Mouse (Mus musculus): ENCODE results near the gene Rec114. TPM values are rescaled to one million over a fixed set of nuclear protein-coding genes. Genes with fewer than 3 reads are reported as not detected.

Rec114 gene
- polyA plus RNA-seq, 1 experiment, result 0.35 TPM

DNA sequence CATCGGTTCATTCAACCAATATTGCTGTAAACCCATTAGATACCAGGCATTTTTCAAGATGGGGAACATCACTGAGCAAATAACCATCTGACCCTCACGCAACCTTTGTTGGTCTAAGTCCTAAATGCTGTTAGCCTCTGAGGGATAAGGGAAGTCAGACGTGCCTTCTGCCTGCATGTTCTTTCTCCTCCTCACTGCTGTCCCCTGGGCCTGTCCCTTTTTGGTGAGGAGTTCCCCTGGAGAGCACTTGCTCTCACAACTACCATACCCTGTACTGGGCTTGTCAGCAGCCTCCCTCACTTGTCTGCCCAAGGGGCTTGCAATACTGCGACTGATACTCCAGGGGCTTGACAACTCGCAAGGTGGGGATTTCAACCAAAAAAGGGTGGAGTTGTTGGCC, 21.6 kb downstream of the Rec114 start:
- Histone ChIP-seq H3K27me3 (ENCODE audit: control insufficient read depth, insufficient read depth, insufficient read length) (no peaks in the 10 kb centered on the region), H3K4me2 (ENCODE audit: low read depth) (no peak overlapping the region), H3K79me2 (ENCODE audit: control insufficient read depth, insufficient read depth) (no peaks in the 10 kb centered on the region), H3K4me3 (no peak overlapping the region), H3ac (ENCODE audit: control insufficient read depth, insufficient read length) (no peak overlapping the region), H3K36me3 (ENCODE audit: control insufficient read depth, insufficient read depth) (no peaks in the 10 kb centered on the region)
- TF ChIP-seq SRF (IDR thresholded peaks at IDR 0.05; ENCODE audit: control insufficient read depth, insufficient read length, low read depth) (no peak), MAX (IDR thresholded peaks at IDR 0.05; ENCODE audit: low read depth) (no peak)

DNA sequence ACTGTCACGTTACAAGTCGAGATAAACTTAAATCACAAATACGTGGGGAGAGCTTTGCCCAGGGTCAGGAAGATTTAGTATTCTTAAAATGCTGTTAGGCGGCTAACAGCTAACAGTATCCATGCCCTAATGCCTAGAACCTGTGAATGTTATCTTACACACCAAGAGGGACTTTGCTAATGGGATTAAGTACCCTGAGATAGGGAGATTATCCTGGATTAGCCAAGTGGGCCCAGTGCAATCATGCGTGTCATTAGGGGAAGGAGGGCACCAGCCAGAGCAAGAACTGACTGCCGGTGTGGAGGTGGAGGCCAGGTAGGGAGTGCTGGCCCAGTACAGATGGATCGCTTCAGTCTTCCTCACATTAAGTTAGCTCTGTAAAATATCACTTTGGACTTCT, 22.7 kb downstream of the Rec114 start:
- Histone ChIP-seq H3ac (ENCODE audit: control insufficient read depth, insufficient read length) (no peak overlapping the region), H3K36me3 (ENCODE audit: control insufficient read depth, insufficient read depth) (no peaks in the 10 kb centered on the region), H3K79me2 (ENCODE audit: control insufficient read depth, insufficient read depth) (no peaks in the 10 kb centered on the region), H3K4me2 (ENCODE audit: low read depth) (no peak overlapping the region), H3K4me3 (no peak overlapping the region), H3K27me3 (ENCODE audit: control insufficient read depth, insufficient read depth, insufficient read length) (no peaks in the 10 kb centered on the region)
- TF ChIP-seq USF1 (IDR thresholded peaks at IDR 0.05; ENCODE audit: low read depth) (no peak), MAX (IDR thresholded peaks at IDR 0.05; ENCODE audit: low read depth) (no peak), TCF3 (IDR thresholded peaks at IDR 0.05; ENCODE audit: insufficient read length, low read depth) (no peak), MYOD1 (IDR thresholded peaks at IDR 0.05; ENCODE audit: control insufficient read depth in 1 of 3, insufficient read length in 2 of 3, low read depth in 2 of 3) (no peak), TCF12 (IDR thresholded peaks at IDR 0.05; ENCODE audit: insufficient read depth, poor library complexity, severe bottlenecking) (no peak), E2F4 (IDR thresholded peaks at IDR 0.05; ENCODE audit: insufficient read depth) (no peak)

DNA sequence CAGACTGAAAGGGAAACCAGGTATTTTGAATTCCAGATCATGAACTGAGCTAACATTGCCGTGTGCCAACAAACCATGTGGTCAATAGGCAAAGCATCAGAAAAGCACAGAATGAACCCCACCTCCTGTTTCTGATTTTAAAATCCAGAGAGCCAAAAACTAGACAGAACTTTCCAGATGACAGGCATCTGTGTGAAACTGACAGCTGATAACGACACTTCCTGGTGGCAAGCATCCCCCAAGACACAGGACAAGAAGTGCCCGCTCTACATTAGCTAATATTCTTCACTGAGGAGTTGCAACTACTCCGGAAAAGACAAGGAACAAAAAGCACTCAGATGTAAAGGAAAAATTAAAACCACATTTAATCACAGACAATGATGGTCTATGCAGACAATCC, 23.6 kb downstream of the Rec114 start:
- no peaks in the 10 kb centered on the region for H3K36me3 ChIP-seq (ENCODE audit: control insufficient read depth, insufficient read depth)
- no peak overlapping the region for H3K4me3 ChIP-seq
- H3K27me3 ChIP-seq (ENCODE audit: control insufficient read depth, insufficient read depth, insufficient read length), result no peaks in the 10 kb centered on the region
- no peak overlapping the region for H3ac ChIP-seq (ENCODE audit: control insufficient read depth, insufficient read length)
- no peak overlapping the region for H3K4me2 ChIP-seq (ENCODE audit: low read depth)
- no peaks in the 10 kb centered on the region for H3K79me2 ChIP-seq (ENCODE audit: control insufficient read depth, insufficient read depth)
- TF ChIP-seq POLR2A (IDR thresholded peaks at IDR 0.05; ENCODE audit: insufficient read length, low read depth), result no peak
- TF ChIP-seq POLR2AphosphoS2 (IDR thresholded peaks at IDR 0.05; ENCODE audit: insufficient read length, low read depth), result no peak
- no peak for TF ChIP-seq E2F4 (IDR thresholded peaks at IDR 0.05; ENCODE audit: insufficient read depth)
- no peak for TF ChIP-seq REST (IDR thresholded peaks at IDR 0.05; ENCODE audit: insufficient read depth, insufficient read length)
- TF ChIP-seq SRF (IDR thresholded peaks at IDR 0.05; ENCODE audit: control insufficient read depth, insufficient read length, low read depth), result no peak
- TF ChIP-seq TCF12 (IDR thresholded peaks at IDR 0.05; ENCODE audit: insufficient read depth, poor library complexity, severe bottlenecking), result no peak
- TF ChIP-seq MYOD1 (IDR thresholded peaks at IDR 0.05; ENCODE audit: control insufficient read depth in 1 of 3, insufficient read length in 2 of 3, low read depth in 2 of 3), result no peak
- no peak for TF ChIP-seq CEBPB (IDR thresholded peaks at IDR 0.05; ENCODE audit: insufficient read depth, poor library complexity, severe bottlenecking)
- no peak for TF ChIP-seq MYOG (IDR thresholded peaks at IDR 0.05; ENCODE audit: control insufficient read depth in 1 of 3, insufficient read depth in 1 of 3, insufficient read length in 2 of 3, low read depth in 2 of 3)
- no peak for TF ChIP-seq MAX (IDR thresholded peaks at IDR 0.05; ENCODE audit: low read depth)
- no peak for TF ChIP-seq TCF3 (IDR thresholded peaks at IDR 0.05; ENCODE audit: insufficient read length, low read depth)
- no peak for TF ChIP-seq USF1 (IDR thresholded peaks at IDR 0.05; ENCODE audit: low read depth)

DNA sequence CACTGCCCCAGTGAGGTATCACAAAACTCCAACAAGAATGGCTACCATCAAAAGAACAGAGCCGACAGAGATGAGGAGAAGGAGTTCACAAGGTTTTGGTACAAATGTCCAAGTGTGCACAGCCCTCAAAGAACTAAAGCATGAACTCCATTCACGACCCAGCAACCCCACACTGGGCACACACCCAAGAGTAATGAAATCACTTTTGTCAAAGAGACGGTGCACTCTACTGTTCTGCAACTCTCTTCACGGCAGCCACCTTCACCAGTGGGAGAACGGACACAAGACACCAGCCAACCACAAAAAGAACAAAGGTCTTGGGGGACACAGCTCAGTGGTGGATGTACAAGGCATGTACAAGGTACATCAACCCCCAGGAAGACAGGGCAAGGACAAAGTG, 24.3 kb downstream of the Rec114 start:
- no peaks in the 10 kb centered on the region for H3K79me2 ChIP-seq (ENCODE audit: control insufficient read depth, insufficient read depth)
- H3K4me3 ChIP-seq, result no peak overlapping the region
- TF ChIP-seq E2F4 (IDR thresholded peaks at IDR 0.05; ENCODE audit: insufficient read depth) (no peak), CEBPB (IDR thresholded peaks at IDR 0.05; ENCODE audit: insufficient read depth, poor library complexity, severe bottlenecking) (no peak)
- H3K27me3 ChIP-seq (ENCODE audit: control insufficient read depth, insufficient read depth, insufficient read length), result no peaks in the 10 kb centered on the region
- H3ac ChIP-seq (ENCODE audit: control insufficient read depth, insufficient read length), result no peak overlapping the region
- no peaks in the 10 kb centered on the region for H3K36me3 ChIP-seq (ENCODE audit: control insufficient read depth, insufficient read depth)
- H3K4me2 ChIP-seq (ENCODE audit: low read depth), result no peak overlapping the region

DNA sequence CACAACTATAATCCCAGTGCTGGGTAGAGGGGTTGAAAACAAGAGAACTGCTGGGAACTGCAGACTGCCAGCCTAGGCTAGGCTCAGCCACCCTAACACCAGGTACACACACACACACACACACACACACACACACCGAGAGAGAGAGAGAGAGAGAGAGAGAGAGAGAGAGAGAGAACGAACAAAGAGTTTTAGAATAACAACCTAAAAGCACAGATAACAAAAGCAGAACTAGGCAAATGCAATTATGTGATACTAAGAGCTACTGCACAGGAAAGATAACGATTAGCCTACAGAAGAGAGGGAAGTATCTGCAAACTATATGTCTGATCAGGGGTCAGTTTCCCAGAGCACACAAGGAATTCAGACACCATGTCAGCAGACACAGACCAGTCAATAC, 24.8 kb downstream of the Rec114 start:
- no peak overlapping the region for H3K4me2 ChIP-seq (ENCODE audit: low read depth)
- H3K79me2 ChIP-seq (ENCODE audit: control insufficient read depth, insufficient read depth), result no peaks in the 10 kb centered on the region
- H3ac ChIP-seq (ENCODE audit: control insufficient read depth, insufficient read length), result no peak overlapping the region
- no peaks in the 10 kb centered on the region for H3K36me3 ChIP-seq (ENCODE audit: control insufficient read depth, insufficient read depth)
- no peaks in the 10 kb centered on the region for H3K27me3 ChIP-seq (ENCODE audit: control insufficient read depth, insufficient read depth, insufficient read length)
- H3K4me3 ChIP-seq, result no peak overlapping the region
- no peak for TF ChIP-seq USF1 (IDR thresholded peaks at IDR 0.05; ENCODE audit: low read depth)
- TF ChIP-seq MYOD1 (IDR thresholded peaks at IDR 0.05; ENCODE audit: control insufficient read depth in 1 of 3, insufficient read length in 2 of 3, low read depth in 2 of 3), result no peak
- TF ChIP-seq MAX (IDR thresholded peaks at IDR 0.05; ENCODE audit: low read depth), result no peak
- no peak for TF ChIP-seq POLR2A (IDR thresholded peaks at IDR 0.05; ENCODE audit: insufficient read length, low read depth)
- TF ChIP-seq TCF12 (IDR thresholded peaks at IDR 0.05; ENCODE audit: insufficient read depth, poor library complexity, severe bottlenecking), result no peak

DNA sequence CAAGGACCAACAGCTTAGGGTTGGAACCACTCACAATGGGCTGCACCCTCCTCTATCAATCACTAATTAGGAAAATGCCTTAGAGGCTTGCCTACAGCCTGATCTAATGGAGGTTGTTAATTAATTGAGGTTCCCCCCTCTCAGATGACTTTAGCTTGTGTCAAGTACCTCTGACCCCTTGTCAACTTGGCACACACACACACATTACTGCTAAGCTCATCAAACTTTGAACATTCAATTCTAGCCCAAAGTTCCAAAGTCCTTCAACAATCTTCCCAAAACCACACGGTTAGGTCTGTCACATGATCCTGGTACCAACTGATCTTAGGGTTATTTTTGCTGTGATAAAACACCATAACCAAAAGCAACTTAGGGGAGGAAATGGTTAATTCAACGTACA, 26.9 kb downstream of the Rec114 start:
- no peaks in the 10 kb centered on the region for H3K27me3 ChIP-seq (ENCODE audit: control insufficient read depth, insufficient read depth, insufficient read length)
- H3K4me2 ChIP-seq (ENCODE audit: low read depth), result no peak overlapping the region
- no peak overlapping the region for H3ac ChIP-seq (ENCODE audit: control insufficient read depth, insufficient read length)
- no peaks in the 10 kb centered on the region for H3K79me2 ChIP-seq (ENCODE audit: control insufficient read depth, insufficient read depth)
- H3K36me3 ChIP-seq (ENCODE audit: control insufficient read depth, insufficient read depth), result no peaks in the 10 kb centered on the region
- H3K4me3 ChIP-seq, result no peak overlapping the region
- TF ChIP-seq TCF12 (IDR thresholded peaks at IDR 0.05; ENCODE audit: insufficient read depth, poor library complexity, severe bottlenecking) (no peak), CEBPB (IDR thresholded peaks at IDR 0.05; ENCODE audit: insufficient read depth, poor library complexity, severe bottlenecking) (no peak), E2F4 (IDR thresholded peaks at IDR 0.05; ENCODE audit: insufficient read depth) (no peak), POLR2AphosphoS2 (IDR thresholded peaks at IDR 0.05; ENCODE audit: insufficient read length, low read depth) (no peak), USF1 (IDR thresholded peaks at IDR 0.05; ENCODE audit: low read depth) (no peak), SRF (IDR thresholded peaks at IDR 0.05; ENCODE audit: control insufficient read depth, insufficient read length, low read depth) (no peak), TCF3 (IDR thresholded peaks at IDR 0.05; ENCODE audit: insufficient read length, low read depth) (no peak), MYOD1 (IDR thresholded peaks at IDR 0.05; ENCODE audit: control insufficient read depth in 1 of 3, insufficient read length in 2 of 3, low read depth in 2 of 3) (no peak), MAX (IDR thresholded peaks at IDR 0.05; ENCODE audit: low read depth) (no peak), MYOG (IDR thresholded peaks at IDR 0.05; ENCODE audit: control insufficient read depth in 1 of 3, insufficient read depth in 1 of 3, insufficient read length in 2 of 3, low read depth in 2 of 3) (no peak), POLR2A (IDR thresholded peaks at IDR 0.05; ENCODE audit: insufficient read length, low read depth) (no peak), REST (IDR thresholded peaks at IDR 0.05; ENCODE audit: insufficient read depth, insufficient read length) (no peak)
